Mouse (Mus musculus) E14TG2a.4 (cell line): ENCODE measurements around the gene Rbbp9.

Experiments
- CTCF ChIP-seq: conservative IDR thresholded peaks from 2 replicates; pipeline ENCODE4 v1.5.1; 2014; ENCODE audit warnings: low read length
- NANOG ChIP-seq: IDR thresholded peaks from 2 replicates; pipeline ENCODE4 v1.6.1; 2014; ENCODE audit warnings: borderline replicate concordance, low read length, mixed read lengths
- POU5F1 ChIP-seq: IDR thresholded peaks from 2 replicates; pipeline ENCODE4 v1.6.1; 2014; ENCODE audit warnings: low read length, borderline replicate concordance

GRCm38 (mm10) chr2:144555286-144555819, 4.7 kb upstream of the Rbbp9 start:
- TF ChIP-seq CTCF, result no peak
- no peak for TF ChIP-seq NANOG
- TF ChIP-seq POU5F1, result no peak
